Mouse (Mus musculus): ENCODE data around the gene Zfp473. TPM values are rescaled to one million over a fixed set of nuclear protein-coding genes. Genes with fewer than 3 reads are reported as not detected.
"Not testable (repeated sequence)": the region's sequence is repeated elsewhere in the genome, so short reads cannot be mapped to it uniquely, and the experiment has no call there.

The Zfp473 gene
- total RNA-seq, 2 experiments from 2014 or later = 0.41 to 0.79 TPM

- DNase-seq (ENCODE audit: low spot score in 2 of 2) = peak in 1 of 2 experiments; percentile 19
Observed at GRCm38 (mm10) chr7:44724316-44724715, 26.5 kb downstream of the Zfp473 start.

GRCm38 (mm10) chr7:44722058-44722457, 28.8 kb downstream of the Zfp473 start:
- DNase-seq (ENCODE audit: low spot score in 2 of 2) = no peak

GRCm38 (mm10) chr7:44709881-44710280, 41.0 kb downstream of the Zfp473 start:
- DNase-seq (ENCODE audit: low spot score in 2 of 2) = no peak

- DNase-seq (ENCODE audit: low spot score in 2 of 2) = no peak
Observed at GRCm38 (mm10) chr7:44708574-44708973, 42.3 kb downstream of the Zfp473 start, which contains the start of gene Izumo2. TSS of gene Izumo2 (plus strand) at chr7:44708742.

- not testable (repeated sequence) for DNase-seq (ENCODE audit: low spot score in 2 of 2)
Observed at GRCm38 (mm10) chr7:44708093-44708492, 42.8 kb downstream of the Zfp473 start.

- no peak for DNase-seq (ENCODE audit: low spot score in 2 of 2)
Observed at GRCm38 (mm10) chr7:44707169-44707675, 43.6 kb downstream of the Zfp473 start.

GRCm38 (mm10) chr7:44706322-44706721, 44.5 kb downstream of the Zfp473 start:
- DNase-seq (ENCODE audit: low spot score in 2 of 2) = no peak

- no peak for DNase-seq (ENCODE audit: low spot score in 2 of 2)
Observed at GRCm38 (mm10) chr7:44705086-44705485, 45.8 kb downstream of the Zfp473 start.

GRCm38 (mm10) chr7:44704363-44704762, 46.5 kb downstream of the Zfp473 start:
- peak in 1 of 2 experiments; percentile 57 for DNase-seq (ENCODE audit: low spot score in 2 of 2)

GRCm38 (mm10) chr7:44702985-44703384, 47.9 kb downstream of the Zfp473 start:
- DNase-seq (ENCODE audit: low spot score in 2 of 2) = no peak

- peak in 1 of 2 experiments; percentile 68 for DNase-seq (ENCODE audit: low spot score in 2 of 2)
Observed at GRCm38 (mm10) chr7:44701921-44702320, 48.9 kb downstream of the Zfp473 start.

- no peak for DNase-seq (ENCODE audit: low spot score in 2 of 2)
Observed at GRCm38 (mm10) chr7:44697980-44698379, 52.9 kb downstream of the Zfp473 start.

- DNase-seq (ENCODE audit: low spot score in 2 of 2) = no peak
Observed at GRCm38 (mm10) chr7:44697191-44697710, 53.6 kb downstream of the Zfp473 start.

GRCm38 (mm10) chr7:44695223-44695622, 55.6 kb downstream of the Zfp473 start:
- DNase-seq (ENCODE audit: low spot score in 2 of 2) = no peak

GRCm38 (mm10) chr7:44693427-44694175, 57.2 kb downstream of the Zfp473 start:
- no peak for DNase-seq (ENCODE audit: low spot score in 2 of 2)

GRCm38 (mm10) chr7:44689331-44689730, 61.5 kb downstream of the Zfp473 start:
- DNase-seq (ENCODE audit: low spot score in 2 of 2) = no peak

GRCm38 (mm10) chr7:44688890-44689289, 62.0 kb downstream of the Zfp473 start:
- DNase-seq (ENCODE audit: low spot score in 2 of 2) = no peak

GRCm38 (mm10) chr7:44685531-44686402, 65.1 kb downstream of the Zfp473 start:
- no peak for DNase-seq (ENCODE audit: low spot score in 2 of 2)

- no peak for DNase-seq (ENCODE audit: low spot score in 2 of 2)
Observed at GRCm38 (mm10) chr7:44683656-44684055, 67.2 kb downstream of the Zfp473 start.
